Mouse (Mus musculus) neural tube, embryonic 12.5 days (tissue): ENCODE measurements around the gene Gm9970. TPM values are rescaled to one million over a fixed set of nuclear protein-coding genes. Genes with fewer than 3 reads are reported as not detected.

ENCODE experiments used
- ATAC-seq: fragments of 200-750 bp; cut with Nextera tagmentation; 2 replicates; pipeline ENCODE4 v1.8.0; 2017; ENCODE audit warnings: low read depth, mild to moderate bottlenecking, moderate TSS enrichment, moderate library complexity; ENCODE audit not compliant: low FRiP score
- H3K27ac ChIP-seq: fragments of 300-500 bp; sonication (generic); 2 replicates; pipeline ENCODE4 v1.5.1; 2016
- H3K27me3 ChIP-seq: fragments of 300-500 bp; sonication (generic); replicated peaks from 2 replicates; pipeline ENCODE4 v1.6.1; 2016; ENCODE audit warnings: mild to moderate bottlenecking
- H3K36me3 ChIP-seq: fragments of 300-500 bp; sonication (generic); 2 replicates; pipeline ENCODE4 v1.6.1; 2016; ENCODE audit warnings: mild to moderate bottlenecking
- H3K4me1 ChIP-seq: fragments of 300-500 bp; sonication (generic); 2 replicates; pipeline ENCODE4 v1.6.1; 2016
- H3K4me2 ChIP-seq: fragments of 300-500 bp; sonication (generic); replicated peaks from 2 replicates; pipeline ENCODE4 v1.6.1; 2016; ENCODE audit warnings: mild to moderate bottlenecking
- H3K4me3 ChIP-seq: fragments of 300-500 bp; sonication (generic); 2 replicates; pipeline ENCODE4 v1.5.1; 2016
- H3K9ac ChIP-seq: fragments of 300-500 bp; sonication (generic); 2 replicates; pipeline ENCODE4 v1.6.1; 2016; ENCODE audit warnings: mild to moderate bottlenecking
- H3K9me3 ChIP-seq: fragments of 300-500 bp; sonication (generic); 2 replicates; pipeline ENCODE4 v1.6.1; 2016; ENCODE audit warnings: mild to moderate bottlenecking
- WGBS: fragments of 180-500 bp; shearing (Covaris S2); methylation state at CpG from one replicate; pipeline ENCODE4 v1.1.7; 2016; 5-methylcytosine and 5-hydroxymethylcytosine counted together
- polyA plus RNA-seq: library from polyadenylated mRNA; unstranded; fragments of >200 nt; fragmentation: Nextera tagmentation; extraction: Ambion mirVana; gene quantifications from 2 replicates; pipeline ENCODE4 v1.2.1, GENCODE M21; 2016

The Gm9970 gene
- polyA plus RNA-seq, 1 experiment from 2014 or later, result 0.90 TPM

DNA sequence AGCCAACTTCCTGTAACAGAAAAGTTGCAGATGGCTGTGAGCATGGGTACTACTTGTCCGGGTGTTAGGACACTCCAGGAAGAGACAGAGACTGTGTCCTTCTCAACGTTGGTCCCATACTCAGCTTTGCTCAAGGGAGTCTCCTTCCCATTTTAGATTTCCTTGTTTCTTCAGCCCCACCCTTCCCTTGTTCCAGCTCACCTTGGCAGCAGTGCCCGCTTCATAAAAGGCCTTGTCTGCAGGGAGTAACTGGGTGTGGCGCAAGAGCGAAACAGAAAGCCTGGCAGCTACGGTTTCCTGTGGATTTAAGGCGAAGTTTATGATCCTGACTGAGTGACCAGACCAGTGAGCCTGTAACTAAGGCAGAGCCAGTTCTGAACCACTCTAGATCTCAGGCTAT, 13.4 kb upstream of the Gm9970 start:
- Histone ChIP-seq H3K4me3 (no peak overlapping the region), H3K27ac (no peak overlapping the region), H3K4me1 (peaks cover 9% of the 10 kb centered on the region), H3K27me3 (peaks cover 9% of the 10 kb centered on the region; the same call in 1 of the 2 replicates), H3K9me3 (no peaks in the 10 kb centered on the region), H3K9ac (no peak overlapping the region), H3K4me2 (no peak overlapping the region), H3K36me3 (peaks cover 82% of the 10 kb centered on the region)
- 84% methylated on average over 7 of the region's 7 CpGs for WGBS
- ATAC-seq, result no peak

DNA sequence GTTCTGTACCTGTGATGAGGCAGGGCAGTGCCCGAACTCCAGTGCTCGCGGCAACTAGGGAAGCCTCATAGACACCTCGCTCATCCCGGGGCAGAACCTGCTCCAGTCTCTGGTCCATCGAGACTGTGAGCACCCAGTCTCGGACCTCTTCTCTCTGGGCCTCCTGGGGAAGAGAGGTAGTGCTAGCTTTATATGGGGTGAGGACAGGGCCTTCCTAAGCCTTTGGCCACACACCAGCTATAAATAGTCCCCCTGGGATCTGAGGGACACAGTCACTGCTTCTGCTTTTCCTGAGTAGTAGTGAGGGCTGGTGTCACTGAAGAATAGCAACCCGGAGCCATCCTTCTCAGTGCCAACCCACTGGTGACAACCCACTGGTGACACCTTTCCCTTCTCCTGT, 12.8 kb upstream of the Gm9970 start:
- Histone ChIP-seq H3K4me1 (peaks cover 9% of the 10 kb centered on the region), H3K36me3 (peaks cover 83% of the 10 kb centered on the region), H3K27ac (no peak overlapping the region), H3K9ac (no peak overlapping the region), H3K27me3 (peaks cover 9% of the 10 kb centered on the region; the same call in 1 of the 2 replicates), H3K4me3 (no peak overlapping the region), H3K4me2 (no peak overlapping the region), H3K9me3 (no peaks in the 10 kb centered on the region)
- ATAC-seq, result no peak
- WGBS, result 95% methylated on average over 8 of the region's 8 CpGs

DNA sequence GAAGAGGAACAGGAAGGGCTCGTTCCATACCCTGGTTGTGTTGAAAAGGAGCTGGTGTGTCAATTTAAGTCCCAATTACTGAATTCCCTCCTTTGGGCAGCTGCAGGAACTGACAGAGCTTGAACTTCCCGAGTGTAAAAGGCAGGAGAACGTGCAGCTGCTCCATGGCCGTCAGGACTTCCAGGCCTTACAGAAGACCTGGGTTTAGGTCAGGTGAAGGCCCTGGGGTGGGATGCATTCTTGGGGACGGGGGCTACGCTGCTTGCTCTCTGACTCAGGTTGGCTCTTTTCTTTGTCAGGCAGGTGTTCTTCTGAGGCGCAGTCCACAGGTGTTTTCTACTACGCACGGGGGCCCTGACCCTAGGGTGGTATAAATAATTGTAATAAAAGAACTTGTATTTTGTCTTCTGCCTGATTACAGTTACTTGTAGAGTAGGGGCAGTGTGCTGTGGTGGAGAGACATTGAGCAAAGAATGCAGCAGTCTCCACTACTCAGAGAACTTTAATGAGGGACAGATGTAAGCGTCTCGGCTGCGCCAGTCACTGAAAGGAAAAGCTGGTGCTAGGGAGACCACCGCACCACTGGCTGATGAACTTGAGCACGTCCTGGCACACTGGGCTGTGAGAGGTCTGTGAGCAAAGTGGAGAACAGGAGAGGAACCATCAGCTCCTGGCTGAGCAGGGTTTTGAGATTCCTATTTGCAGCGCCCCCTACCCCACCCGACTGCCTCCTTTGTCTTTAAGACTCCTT, 11.9 kb upstream of the Gm9970 start:
- ATAC-seq, result no peak
- Histone ChIP-seq H3K9ac (no peak overlapping the region), H3K27ac (no peak overlapping the region), H3K4me1 (peaks cover 9% of the 10 kb centered on the region), H3K36me3 (peaks cover 88% of the 10 kb centered on the region), H3K27me3 (peaks cover 9% of the 10 kb centered on the region; the same call in 1 of the 2 replicates), H3K4me3 (no peak overlapping the region), H3K4me2 (no peak overlapping the region), H3K9me3 (no peaks in the 10 kb centered on the region)
- WGBS, result 84% methylated on average over 16 of the region's 16 CpGs

DNA sequence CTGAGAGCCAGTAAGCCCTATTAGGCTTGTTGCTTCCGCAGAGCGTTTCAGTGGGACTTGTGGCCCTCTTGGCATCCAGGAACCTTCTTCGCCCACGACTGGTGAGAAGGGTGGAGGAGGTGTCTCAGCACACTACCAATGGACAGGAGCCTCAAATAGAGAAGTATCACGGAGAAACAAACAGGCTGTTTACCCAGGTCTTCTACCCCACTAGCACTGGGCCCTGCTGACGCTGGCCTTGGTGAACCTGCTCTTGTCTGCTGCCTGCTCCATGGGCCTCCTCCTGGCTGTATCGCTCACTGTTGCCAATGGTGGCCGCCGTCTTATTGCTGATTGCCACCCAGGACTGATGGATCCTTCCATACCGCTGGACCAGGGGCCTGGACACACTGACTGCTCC, 11.1 kb upstream of the Gm9970 start:
- Histone ChIP-seq H3K27me3 (peaks cover 9% of the 10 kb centered on the region; the same call in 1 of the 2 replicates), H3K4me2 (peak overlapping the region; percentile 46; the same call in 1 of the 2 replicates), H3K27ac (no peak overlapping the region), H3K9ac (no peak overlapping the region), H3K4me3 (no peak overlapping the region), H3K36me3 (peaks cover 87% of the 10 kb centered on the region), H3K9me3 (no peaks in the 10 kb centered on the region), H3K4me1 (peaks cover 9% of the 10 kb centered on the region)
- WGBS, result 52% methylated on average over 10 of the region's 10 CpGs
- ATAC-seq, result no peak

DNA sequence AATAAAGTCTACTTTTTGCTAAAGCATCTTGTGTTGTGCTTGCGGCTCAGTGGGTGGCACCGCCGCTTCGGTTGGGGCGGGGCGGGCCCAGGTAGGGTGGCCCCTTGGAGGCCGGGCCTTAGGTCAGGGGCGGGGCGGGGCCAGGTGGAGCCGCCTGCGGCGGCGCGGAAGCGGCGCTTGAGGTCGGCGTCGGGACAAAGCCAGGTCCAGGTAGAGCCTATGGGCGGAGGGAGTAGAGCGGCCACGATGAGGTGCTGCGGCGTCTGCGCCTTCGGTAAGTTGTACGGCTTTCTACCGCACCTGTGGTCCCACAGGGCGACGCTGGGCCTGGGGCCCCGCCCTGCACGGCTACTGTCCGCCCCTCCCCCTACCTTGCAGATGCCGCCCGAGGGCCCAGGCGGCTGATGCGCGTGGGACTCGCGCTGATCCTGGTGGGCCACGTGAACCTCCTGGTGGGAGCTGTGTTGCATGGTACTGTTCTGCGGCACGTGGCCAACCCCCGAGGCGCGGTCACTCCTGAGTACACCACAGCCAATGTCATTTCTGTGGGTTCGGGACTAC, 10.6 kb upstream of the Gm9970 start, which contains the start of gene Krtcap3:
Krtcap3 (plus strand) TSS at position 151 of the 561 bp plus-strand sequence.
- Histone ChIP-seq H3K27me3 (peaks cover 9% of the 10 kb centered on the region; the same call in 1 of the 2 replicates), H3K27ac (no peak within 1 kb of the TSS), H3K36me3 (peaks cover 90% of the 10 kb centered on the region), H3K4me1 (peaks cover 9% of the 10 kb centered on the region), H3K9ac (0 out of 2 replicates have a peak within 1 kb of the TSS, but pooled peaks have one; percentile 26), H3K9me3 (no peaks in the 10 kb centered on the region), H3K4me2 (peak within 1 kb of the TSS; percentile 46), H3K4me3 (peak within 1 kb of the TSS; percentile 16; the same call in 1 of the 2 replicates)
- peak; percentile 50 for ATAC-seq
- WGBS, result 11% methylated on average over 47 of the region's 47 CpGs

DNA sequence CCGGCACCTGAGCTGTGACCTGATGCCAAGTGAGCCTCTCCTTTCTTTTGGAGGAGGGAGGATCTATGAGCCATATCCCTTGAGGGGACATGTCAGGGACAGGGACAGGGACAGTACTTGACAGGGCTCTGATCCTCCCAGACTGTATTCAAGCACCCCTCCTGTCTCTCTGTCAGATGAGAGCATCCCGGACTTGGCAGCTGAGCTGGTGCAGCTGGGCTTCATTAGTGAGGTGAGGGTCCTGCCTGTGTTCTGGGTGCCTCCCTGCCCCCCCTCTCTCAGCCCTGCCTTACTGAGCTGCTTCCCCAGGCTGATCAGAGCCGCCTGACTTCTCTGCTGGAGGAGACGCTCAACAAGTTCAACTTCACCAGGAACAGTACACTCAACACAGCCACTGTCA, 9.7 kb upstream of the Gm9970 start:
- WGBS, result 69% methylated on average over 4 of the region's 4 CpGs
- H3K36me3 ChIP-seq, result peaks cover 96% of the 10 kb centered on the region
- H3K4me3 ChIP-seq, result no peak overlapping the region

DNA sequence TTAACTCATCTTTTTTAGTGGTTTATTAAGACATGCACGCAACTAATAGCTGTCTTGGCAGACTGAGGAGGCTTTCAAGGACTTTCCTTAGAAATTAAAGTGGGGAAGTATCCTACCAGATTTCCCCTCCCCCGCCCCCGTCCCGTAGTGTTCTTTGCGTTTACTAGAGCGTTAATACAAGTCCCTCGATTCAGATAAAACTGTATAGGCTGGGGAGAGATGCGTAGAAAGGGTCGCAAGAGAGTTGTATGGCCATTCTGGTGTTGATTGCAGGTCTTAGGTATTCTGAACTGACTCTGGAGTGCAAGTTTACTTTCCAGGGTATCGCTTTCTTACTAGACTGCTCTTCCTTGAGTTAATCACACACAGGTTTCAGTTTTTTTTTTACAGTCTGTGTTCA, 1.2 kb upstream of the Gm9970 start:
- no peak for ATAC-seq

More for the DNA sequence above, 9.7 kb upstream of the Gm9970 start:
- H3K9ac ChIP-seq, result no peak overlapping the region
- H3K27me3 ChIP-seq, result peaks cover 9% of the 10 kb centered on the region; the same call in 1 of the 2 replicates
- H3K27ac ChIP-seq, result no peak overlapping the region
- no peaks in the 10 kb centered on the region for H3K9me3 ChIP-seq
- ATAC-seq, result no peak; the same call in 1 of the 2 replicates
- H3K4me2 ChIP-seq, result no peak overlapping the region
- peaks cover 9% of the 10 kb centered on the region for H3K4me1 ChIP-seq

DNA sequence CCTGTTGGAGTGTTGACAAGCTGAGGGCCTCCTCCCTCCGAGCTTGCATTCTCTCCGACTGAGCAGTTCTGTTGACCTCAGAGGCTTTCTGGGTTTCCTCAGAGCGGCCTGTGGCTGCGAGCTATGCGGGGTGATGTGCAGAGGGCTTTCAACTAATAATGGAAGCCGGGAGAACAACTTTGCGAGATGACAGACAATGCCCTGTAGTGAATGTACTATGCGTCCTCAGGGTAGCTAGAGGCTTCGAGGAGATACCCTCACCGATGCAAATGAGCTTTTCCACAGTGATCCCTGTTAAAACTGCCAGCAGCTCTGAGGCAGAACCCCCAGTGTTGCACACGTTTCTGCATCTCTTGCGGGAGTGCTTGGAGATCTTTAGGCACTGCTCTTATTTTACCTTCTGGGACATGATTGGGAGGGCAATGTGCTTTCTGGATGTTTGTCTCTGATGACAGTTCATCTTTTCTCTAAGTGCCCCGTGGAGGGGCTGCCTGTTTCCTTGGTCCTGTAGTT, 546 bp upstream of the Gm9970 start:
- WGBS, result 1% methylated on average over 13 of the region's 13 CpGs
- H3K4me3 ChIP-seq, result peak overlapping the region; percentile 98
- peaks cover 10% of the 10 kb centered on the region for H3K4me1 ChIP-seq
- no peak overlapping the region for H3K27ac ChIP-seq
- peak; percentile 0; the same call in 1 of the 2 replicates for ATAC-seq
- no peaks in the 10 kb centered on the region; the same call in 1 of the 2 replicates for H3K9me3 ChIP-seq
- H3K9ac ChIP-seq, result peak overlapping the region; percentile 97
- H3K36me3 ChIP-seq, result peaks cover 30% of the 10 kb centered on the region
- H3K4me2 ChIP-seq, result peak overlapping the region; percentile 68
- H3K27me3 ChIP-seq, result no peaks in the 10 kb centered on the region

More for the DNA sequence above, 1.2 kb upstream of the Gm9970 start:
- WGBS, result 26% methylated on average over 10 of the region's 10 CpGs
- peak overlapping the region; percentile 97 for H3K9ac ChIP-seq
- peak overlapping the region; percentile 98 for H3K4me3 ChIP-seq
- peaks cover 10% of the 10 kb centered on the region for H3K4me1 ChIP-seq
- H3K4me2 ChIP-seq, result peak overlapping the region; percentile 68
- H3K9me3 ChIP-seq, result no peaks in the 10 kb centered on the region; the same call in 1 of the 2 replicates
- no peak overlapping the region for H3K27ac ChIP-seq
- H3K27me3 ChIP-seq, result no peaks in the 10 kb centered on the region
- H3K36me3 ChIP-seq, result peaks cover 36% of the 10 kb centered on the region

DNA sequence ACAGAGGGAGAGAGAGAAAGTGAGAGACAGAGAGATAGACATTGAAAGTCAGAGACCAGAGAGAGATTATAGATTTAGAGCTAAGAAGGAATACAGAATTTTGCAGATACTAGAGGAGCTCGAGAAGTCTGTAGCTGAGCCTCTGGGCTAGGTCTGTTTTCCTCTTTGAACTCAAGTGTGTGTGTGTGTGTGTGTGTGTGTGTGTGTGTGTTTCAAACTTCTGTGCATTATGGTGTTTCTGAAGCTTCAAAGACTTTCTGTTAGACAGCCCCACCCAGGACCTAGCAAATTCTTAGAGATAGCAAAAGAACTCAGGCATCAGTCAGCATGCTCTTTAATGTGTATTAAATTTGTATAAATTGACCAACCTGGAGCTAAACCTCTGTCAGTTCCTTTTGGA, 14.4 kb downstream of the Gm9970 start:
- Histone ChIP-seq H3K9ac (no peak overlapping the region), H3K9me3 (no peaks in the 10 kb centered on the region), H3K36me3 (no peaks in the 10 kb centered on the region), H3K4me1 (no peaks in the 10 kb centered on the region), H3K27ac (no peak overlapping the region), H3K27me3 (no peaks in the 10 kb centered on the region), H3K4me3 (no peak overlapping the region), H3K4me2 (no peak overlapping the region)
- WGBS, result 81% methylated on average over 1 of the region's 1 CpGs
- ATAC-seq, result no peak

DNA sequence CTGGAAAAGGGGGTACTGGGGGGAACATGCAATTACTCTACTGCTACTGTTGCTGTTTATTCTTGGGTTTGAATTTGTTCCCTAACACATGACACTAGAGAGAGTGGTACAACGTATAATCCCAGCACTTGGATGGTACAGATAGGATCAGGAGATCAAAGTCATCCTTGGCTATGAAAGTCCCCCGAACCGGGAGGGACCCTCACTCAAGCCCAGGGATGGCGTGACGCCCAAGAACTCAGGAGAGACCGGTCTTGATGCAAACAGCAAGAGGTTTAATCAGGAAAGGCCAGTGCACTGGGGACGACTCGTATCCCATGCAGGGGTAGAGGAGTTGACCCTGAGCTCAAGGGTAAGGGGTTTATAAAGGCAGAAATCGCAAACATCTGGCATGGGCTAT, 18.3 kb downstream of the Gm9970 start:
- no peak overlapping the region for H3K4me2 ChIP-seq
- whole genome bisulfite sequencing, result 93% methylated on average over 9 of the region's 9 CpGs
- no peak for ATAC-seq

DNA sequence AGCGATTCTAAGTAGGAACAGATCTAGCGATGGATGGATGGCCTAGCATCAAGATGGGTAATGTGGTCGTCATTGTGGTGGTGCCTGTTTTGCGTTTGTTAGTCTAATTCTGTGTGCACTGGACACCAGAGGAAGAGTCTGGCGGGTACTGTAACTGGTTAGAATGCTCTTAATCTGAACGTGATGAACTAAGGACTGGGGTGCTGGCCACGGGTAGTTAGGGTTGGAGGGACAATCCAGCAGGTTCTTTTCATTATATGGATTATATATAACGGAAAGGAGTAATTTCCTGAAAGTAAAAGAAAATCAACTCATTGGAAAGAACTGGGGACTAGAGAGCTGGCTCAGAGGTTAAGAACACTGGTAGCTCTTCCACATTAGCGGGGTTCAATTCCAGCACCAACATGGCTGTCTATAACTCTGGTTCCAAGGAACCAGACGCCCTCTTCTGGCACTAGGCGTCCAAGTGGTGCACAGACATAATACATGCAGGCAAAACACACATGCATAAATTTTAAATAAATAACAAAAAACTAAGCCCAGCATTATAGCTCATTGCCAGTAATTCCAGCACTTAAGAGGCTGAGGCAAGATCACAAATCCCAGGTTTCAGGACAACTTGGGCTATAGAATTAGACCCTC, 19.6 kb downstream of the Gm9970 start:
- H3K27me3 ChIP-seq, result no peaks in the 10 kb centered on the region
- peak overlapping the region; percentile 94 for H3K9ac ChIP-seq
- peak overlapping the region; percentile 84 for H3K4me2 ChIP-seq
- peaks cover 6% of the 10 kb centered on the region for H3K4me1 ChIP-seq
- no peak for ATAC-seq
- 14% methylated on average over 11 of the region's 11 CpGs for WGBS
- H3K9me3 ChIP-seq, result no peaks in the 10 kb centered on the region
- H3K27ac ChIP-seq, result peak overlapping the region; percentile 88
- H3K4me3 ChIP-seq, result peak overlapping the region; percentile 96
- no peaks in the 10 kb centered on the region for H3K36me3 ChIP-seq

More for the DNA sequence above, 18.3 kb downstream of the Gm9970 start:
- Histone ChIP-seq H3K27ac (no peak overlapping the region), H3K4me1 (peaks cover 6% of the 10 kb centered on the region), H3K27me3 (no peaks in the 10 kb centered on the region), H3K9ac (no peak overlapping the region), H3K36me3 (no peaks in the 10 kb centered on the region), H3K9me3 (no peaks in the 10 kb centered on the region), H3K4me3 (no peak overlapping the region)
